Mouse (Mus musculus) inflammation-experienced regulatory T-cells, adult 6 months (primary cell): ENCODE results near the gene Klc3. TPM values are rescaled to one million over a fixed set of nuclear protein-coding genes. Genes with fewer than 3 reads are reported as not detected.

Source experiments
- ATAC-seq: one replicate; pipeline ENCODE4 v1.8.0; 2017
- polyA plus RNA-seq, 3 experiments: library from polyadenylated mRNA; unstranded; fragments of 100-300 nt; shearing (Covaris generic); gene quantifications; one replicate each; pipeline ENCODE4 v1.2.1; 2017

Klc3 gene
- polyA plus RNA-seq, 3 experiments from 2014 or later = 1.5 to 4.8 (median 2.7) TPM

- ATAC-seq = peak; percentile 66
These were observed 1.5 kb upstream of the Klc3 start for GRCm38 (mm10) chr7:19405417-19405816.

GRCm38 (mm10) chr7:19404476-19404875, 572 bp upstream of the Klc3 start, which contains the start of gene Ckm:
TSS of gene Ckm (plus strand) at chr7:19404776.
- ATAC-seq = no peak

GRCm38 (mm10) chr7:19402535-19403112, 1.3 kb downstream of the Klc3 start:
- no peak for ATAC-seq

GRCm38 (mm10) chr7:19400946-19401345, 3.0 kb downstream of the Klc3 start:
- ATAC-seq = no peak

- ATAC-seq = peak; percentile 63
These were observed 4.2 kb downstream of the Klc3 start for GRCm38 (mm10) chr7:19399496-19400280.

- no peak for ATAC-seq
These were observed 9.4 kb downstream of the Klc3 start for GRCm38 (mm10) chr7:19394484-19394883.

GRCm38 (mm10) chr7:19388699-19389413, 15.0 kb downstream of the Klc3 start:
- no peak for ATAC-seq

GRCm38 (mm10) chr7:19383708-19384107, 20.2 kb downstream of the Klc3 start:
- ATAC-seq = no peak

GRCm38 (mm10) chr7:19382166-19382541, 21.8 kb downstream of the Klc3 start:
- ATAC-seq = no peak

- ATAC-seq = peak; percentile 100
These were observed 22.3 kb downstream of the Klc3 start, which contains the start of gene Ercc2 for GRCm38 (mm10) chr7:19381377-19382165. TSS of gene Ercc2 (plus strand) at chr7:19382010.

- ATAC-seq = no peak
These were observed 25.9 kb downstream of the Klc3 start for GRCm38 (mm10) chr7:19378049-19378448.

- no peak for ATAC-seq
These were observed 27.9 kb downstream of the Klc3 start for GRCm38 (mm10) chr7:19376019-19376418.

- ATAC-seq = no peak
These were observed 28.5 kb downstream of the Klc3 start for GRCm38 (mm10) chr7:19375368-19375767.

- no peak for ATAC-seq
These were observed 30.5 kb downstream of the Klc3 start for GRCm38 (mm10) chr7:19373367-19373766.

- ATAC-seq = peak; percentile 82
These were observed 34.0 kb downstream of the Klc3 start for GRCm38 (mm10) chr7:19369823-19370425.

GRCm38 (mm10) chr7:19368380-19368779, 35.5 kb downstream of the Klc3 start:
- ATAC-seq = no peak

- no peak for ATAC-seq
These were observed 38.5 kb downstream of the Klc3 start for GRCm38 (mm10) chr7:19365376-19365775.

GRCm38 (mm10) chr7:19363881-19364280, 40.0 kb downstream of the Klc3 start:
- ATAC-seq = no peak

GRCm38 (mm10) chr7:19362276-19362675, 41.6 kb downstream of the Klc3 start:
- no peak for ATAC-seq

- ATAC-seq = peak; percentile 29
These were observed 42.2 kb downstream of the Klc3 start for GRCm38 (mm10) chr7:19361720-19362119.

GRCm38 (mm10) chr7:19360944-19361343, 43.0 kb downstream of the Klc3 start:
- peak; percentile 50 for ATAC-seq
